Mouse (Mus musculus): ENCODE results near the gene AU018091.
A peak's percentile ranks its signal among the peaks of the same experiment; 100 is the strongest.
"Not testable (repeated sequence)": the region's sequence is repeated elsewhere in the genome, so short reads cannot be mapped to it uniquely, and the experiment has no call there.

Gene AU018091

DNA sequence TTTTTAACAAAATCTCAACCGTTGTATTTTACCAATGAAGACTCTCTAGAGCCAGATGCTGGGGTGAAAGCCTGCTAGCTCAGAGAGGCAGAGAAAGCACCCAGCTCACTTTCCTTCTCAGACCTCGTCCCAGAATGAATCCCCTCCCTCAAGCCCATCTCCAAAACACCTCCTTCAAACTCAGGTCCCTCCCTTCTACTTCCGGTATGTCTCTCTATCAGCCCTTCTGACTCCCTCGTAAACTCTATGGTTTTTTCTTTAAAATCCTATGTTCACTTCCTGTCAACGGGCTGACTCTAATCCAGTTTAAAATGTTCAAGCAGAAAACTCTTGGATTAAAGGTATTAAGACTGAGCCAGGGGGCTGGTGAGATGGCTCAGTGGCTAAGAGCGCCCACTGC, 4.6 kb downstream of the AU018091 start:
- peaks cover 47% of the 10 kb centered on the region for H3K36me3 ChIP-seq (ENCODE audit: insufficient read depth, low read length)
- H3K4me3 ChIP-seq (replicated peaks; ENCODE audit: low read length): peak overlapping the region; percentile 68
- peaks cover 55% of the 10 kb centered on the region for H3K4me1 ChIP-seq (replicated peaks; ENCODE audit: low read depth, low read length)
- TF ChIP-seq CTCF (conservative IDR thresholded peaks at IDR 0.05; ENCODE audit: low read length): no peak
- no peak for TF ChIP-seq POU5F1 (IDR thresholded peaks at IDR 0.05; ENCODE audit: borderline replicate concordance, low read length)
- no peak for TF ChIP-seq NANOG (IDR thresholded peaks at IDR 0.05; ENCODE audit: borderline replicate concordance, low read length)
- H3K27me3 ChIP-seq (ENCODE audit: insufficient read depth, low read length): no peaks in the 10 kb centered on the region
- no peaks in the 10 kb centered on the region for H3K9me3 ChIP-seq (ENCODE audit: low read length)

DNA sequence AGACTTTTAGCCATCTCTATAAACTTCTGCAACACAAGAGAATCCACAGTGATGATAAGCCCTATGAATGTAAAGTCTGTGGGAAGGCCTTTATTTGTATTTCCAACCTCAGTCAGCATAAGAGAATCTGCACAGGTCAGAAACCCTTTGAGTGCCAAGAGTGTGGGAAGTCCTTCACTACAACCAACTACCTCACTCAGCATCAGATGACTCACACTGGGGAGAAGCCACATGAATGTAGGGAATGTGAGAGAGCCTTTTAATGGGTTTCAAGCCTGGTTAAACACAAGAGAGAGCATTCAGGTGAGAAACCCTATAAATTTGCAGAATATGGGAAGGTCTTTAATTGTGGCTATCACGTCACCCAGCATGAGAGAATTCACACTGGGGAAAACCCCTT, 18.6 kb downstream of the AU018091 start:
- H3K27me3 ChIP-seq (ENCODE audit: insufficient read depth, low read length): no peaks in the 10 kb centered on the region
- H3K36me3 ChIP-seq (ENCODE audit: insufficient read depth, low read length): peaks cover 22% of the 10 kb centered on the region
- H3K9me3 ChIP-seq (ENCODE audit: low read length): no peaks in the 10 kb centered on the region
- H3K4me3 ChIP-seq (replicated peaks; ENCODE audit: low read length): no peak overlapping the region
- H3K4me1 ChIP-seq (replicated peaks; ENCODE audit: low read depth, low read length): no peaks in the 10 kb centered on the region
- TF ChIP-seq NANOG (IDR thresholded peaks at IDR 0.05; ENCODE audit: borderline replicate concordance, low read length): no peak
- no peak for TF ChIP-seq CTCF (conservative IDR thresholded peaks at IDR 0.05; ENCODE audit: low read length)
- no peak for TF ChIP-seq POU5F1 (IDR thresholded peaks at IDR 0.05; ENCODE audit: borderline replicate concordance, low read length)

DNA sequence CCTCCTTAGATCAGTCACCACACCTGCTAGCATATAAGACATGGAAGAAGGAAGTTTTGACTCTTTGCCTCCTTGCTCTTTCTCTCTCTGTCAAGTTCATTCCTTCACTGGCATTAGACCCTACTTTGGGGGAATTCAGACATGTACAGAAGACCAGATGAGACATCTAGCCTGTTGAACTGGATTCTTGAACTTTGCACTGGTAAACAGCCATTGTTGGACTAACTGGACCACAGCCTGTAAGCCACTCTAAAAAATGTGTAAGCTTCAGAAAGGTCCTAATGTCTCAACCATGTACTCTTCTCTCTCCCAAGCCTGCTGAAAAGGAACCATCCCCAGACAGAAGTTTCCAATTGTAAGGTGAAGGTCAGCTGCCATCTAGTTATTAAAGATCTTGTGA, 22.9 kb downstream of the AU018091 start:
- H3K27me3 ChIP-seq (ENCODE audit: insufficient read depth, low read length): 0 out of 2 replicates have a peak, but pooled peaks cover 4% of the 10 kb centered on the region

DNA sequence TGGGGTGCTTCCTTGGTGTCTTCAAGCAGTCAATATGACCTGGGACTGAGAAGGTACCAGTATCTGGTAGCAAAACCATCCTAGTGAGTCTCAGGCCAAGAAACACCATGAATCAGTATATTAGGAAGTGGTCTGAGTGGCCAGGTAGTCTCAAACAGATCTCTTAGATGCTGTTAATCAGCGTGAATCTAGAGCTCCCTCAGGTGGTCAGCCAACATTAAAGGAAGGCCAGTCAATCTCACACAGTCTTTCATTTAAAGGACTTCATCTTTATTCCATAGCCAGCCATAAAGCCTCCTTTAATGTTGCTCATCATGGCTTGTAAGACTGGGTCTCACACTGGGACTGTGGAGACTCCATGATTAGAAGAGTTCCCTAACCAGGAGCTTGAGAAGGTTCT, 25.7 kb downstream of the AU018091 start:
- H3K27me3 ChIP-seq (ENCODE audit: insufficient read depth, low read length): 0 out of 2 replicates have a peak, but pooled peaks cover 4% of the 10 kb centered on the region
- no peaks in the 10 kb centered on the region for H3K4me1 ChIP-seq (replicated peaks; ENCODE audit: low read depth, low read length)
- H3K9me3 ChIP-seq (ENCODE audit: low read length): no peaks in the 10 kb centered on the region
- TF ChIP-seq POU5F1 (IDR thresholded peaks at IDR 0.05; ENCODE audit: borderline replicate concordance, low read length) (no peak), NANOG (IDR thresholded peaks at IDR 0.05; ENCODE audit: borderline replicate concordance, low read length) (no peak), CTCF (conservative IDR thresholded peaks at IDR 0.05; ENCODE audit: low read length) (peak; percentile 34)
- H3K4me3 ChIP-seq (replicated peaks; ENCODE audit: low read length): no peak overlapping the region
- H3K36me3 ChIP-seq (ENCODE audit: insufficient read depth, low read length): no peaks in the 10 kb centered on the region

More for the DNA sequence above, 22.9 kb downstream of the AU018091 start:
- H3K9me3 ChIP-seq (ENCODE audit: low read length): no peaks in the 10 kb centered on the region
- H3K36me3 ChIP-seq (ENCODE audit: insufficient read depth, low read length): no peaks in the 10 kb centered on the region
- H3K4me1 ChIP-seq (replicated peaks; ENCODE audit: low read depth, low read length): no peaks in the 10 kb centered on the region
- no peak for TF ChIP-seq CTCF (conservative IDR thresholded peaks at IDR 0.05; ENCODE audit: low read length)
- no peak overlapping the region for H3K4me3 ChIP-seq (replicated peaks; ENCODE audit: low read length)

DNA sequence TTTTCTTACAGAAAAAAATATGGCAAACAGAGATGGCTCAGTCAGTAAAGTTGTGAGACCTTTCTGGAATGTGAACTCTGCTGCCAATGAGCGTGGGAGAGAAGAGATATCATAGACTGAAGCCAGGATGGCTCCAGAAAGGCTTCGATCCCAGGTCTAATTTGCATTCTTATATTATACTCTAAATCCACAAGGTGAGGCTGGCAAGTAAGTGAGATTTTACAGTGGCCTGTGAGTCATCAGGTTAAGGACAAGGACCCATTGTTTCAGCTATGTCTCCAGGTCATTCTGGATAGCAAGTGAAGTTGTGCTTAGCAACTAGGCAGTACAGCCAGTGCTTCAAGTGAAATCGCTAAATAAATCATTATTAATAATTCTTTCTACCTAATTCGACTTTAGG, 33.4 kb downstream of the AU018091 start:
- TF ChIP-seq NANOG (IDR thresholded peaks at IDR 0.05; ENCODE audit: borderline replicate concordance, low read length) (no peak), POU5F1 (IDR thresholded peaks at IDR 0.05; ENCODE audit: borderline replicate concordance, low read length) (no peak), CTCF (conservative IDR thresholded peaks at IDR 0.05; ENCODE audit: low read length) (no peak)
- H3K9me3 ChIP-seq (ENCODE audit: low read length): no peaks in the 10 kb centered on the region
- no peak overlapping the region for H3K4me3 ChIP-seq (replicated peaks; ENCODE audit: low read length)
- H3K36me3 ChIP-seq (ENCODE audit: insufficient read depth, low read length): no peaks in the 10 kb centered on the region
- no peaks in the 10 kb centered on the region; the same call in 1 of the 2 replicates for H3K4me1 ChIP-seq (replicated peaks; ENCODE audit: low read depth, low read length)
- H3K27me3 ChIP-seq (ENCODE audit: insufficient read depth, low read length): no peaks in the 10 kb centered on the region

DNA sequence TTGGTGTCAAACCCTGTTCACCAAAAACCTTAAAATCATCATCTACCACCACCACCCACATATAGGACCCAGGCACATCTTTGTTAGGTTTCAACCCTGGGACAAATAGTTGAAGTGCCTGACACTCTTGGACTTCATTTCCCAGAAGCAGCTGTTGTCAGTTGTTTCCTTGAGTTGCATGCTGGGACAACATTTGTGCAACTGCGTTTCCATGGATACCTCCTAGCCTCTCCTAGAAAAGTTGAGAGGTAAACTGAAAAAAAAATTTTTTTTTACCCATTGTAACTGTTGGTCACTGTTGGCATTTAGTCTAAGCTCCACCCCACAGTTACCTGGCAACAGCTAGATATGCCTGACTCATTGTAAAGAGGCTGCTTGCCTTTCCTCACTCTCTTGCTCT, 34.3 kb downstream of the AU018091 start:
- TF ChIP-seq POU5F1 (IDR thresholded peaks at IDR 0.05; ENCODE audit: borderline replicate concordance, low read length) (no peak), CTCF (conservative IDR thresholded peaks at IDR 0.05; ENCODE audit: low read length) (no peak), NANOG (IDR thresholded peaks at IDR 0.05; ENCODE audit: borderline replicate concordance, low read length) (no peak)

DNA sequence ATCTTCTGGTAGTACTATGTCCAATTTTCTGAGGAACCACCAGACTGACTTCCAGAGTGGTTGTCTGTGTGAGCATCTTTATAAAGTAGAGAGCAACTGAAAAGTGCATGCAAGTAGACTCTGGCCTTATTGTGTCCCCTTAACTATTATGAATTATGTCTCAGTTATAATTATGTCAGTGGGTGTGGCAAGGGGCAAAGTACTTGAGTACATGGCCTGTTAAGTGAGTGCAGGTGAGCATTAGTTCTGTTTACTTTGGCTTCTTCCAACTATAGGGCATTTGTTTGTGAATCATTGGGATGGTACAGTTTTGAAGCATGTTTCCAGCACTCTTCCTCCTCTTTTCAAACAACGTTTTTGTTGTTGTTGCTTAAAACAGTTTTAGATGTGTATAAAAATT, 38.7 kb downstream of the AU018091 start:
- no peaks in the 10 kb centered on the region; the same call in 1 of the 2 replicates for H3K4me1 ChIP-seq (replicated peaks; ENCODE audit: low read depth, low read length)
- no peak overlapping the region for H3K4me3 ChIP-seq (replicated peaks; ENCODE audit: low read length)
- no peaks in the 10 kb centered on the region for H3K9me3 ChIP-seq (ENCODE audit: low read length)
- TF ChIP-seq NANOG (IDR thresholded peaks at IDR 0.05; ENCODE audit: borderline replicate concordance, low read length): no peak
- no peak for TF ChIP-seq POU5F1 (IDR thresholded peaks at IDR 0.05; ENCODE audit: borderline replicate concordance, low read length)
- no peak for TF ChIP-seq CTCF (conservative IDR thresholded peaks at IDR 0.05; ENCODE audit: low read length)
- no peaks in the 10 kb centered on the region for H3K27me3 ChIP-seq (ENCODE audit: insufficient read depth, low read length)
- no peaks in the 10 kb centered on the region for H3K36me3 ChIP-seq (ENCODE audit: insufficient read depth, low read length)

More for the DNA sequence above, 34.3 kb downstream of the AU018091 start:
- H3K4me1 ChIP-seq (replicated peaks; ENCODE audit: low read depth, low read length): no peaks in the 10 kb centered on the region; the same call in 1 of the 2 replicates
- no peaks in the 10 kb centered on the region for H3K36me3 ChIP-seq (ENCODE audit: insufficient read depth, low read length)
- no peaks in the 10 kb centered on the region for H3K9me3 ChIP-seq (ENCODE audit: low read length)
- H3K27me3 ChIP-seq (ENCODE audit: insufficient read depth, low read length): no peaks in the 10 kb centered on the region
- H3K4me3 ChIP-seq (replicated peaks; ENCODE audit: low read length): no peak overlapping the region

DNA sequence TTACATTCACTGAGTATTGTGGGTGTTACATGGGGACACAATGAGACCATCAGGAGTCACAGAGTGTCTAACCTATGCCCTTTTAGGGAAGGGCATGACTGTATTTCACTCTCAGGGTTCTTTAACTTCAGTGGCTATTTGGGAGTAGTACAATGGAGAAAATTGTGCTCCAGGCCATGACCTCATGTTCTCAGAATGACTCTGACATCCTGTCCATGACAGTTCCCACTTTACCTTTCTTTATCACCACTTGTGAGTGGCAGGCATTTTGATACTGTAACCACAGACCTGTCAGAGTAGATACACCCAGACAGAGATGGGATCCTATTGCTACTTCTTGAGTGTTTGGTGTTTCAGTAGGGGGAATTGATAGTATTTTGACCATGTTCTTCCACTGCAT, 40.4 kb downstream of the AU018091 start:
- not testable (repeated sequence) for H3K4me3 ChIP-seq (replicated peaks; ENCODE audit: low read length); H3K27me3 ChIP-seq (ENCODE audit: insufficient read depth, low read length); H3K4me1 ChIP-seq (replicated peaks; ENCODE audit: low read depth, low read length); H3K9me3 ChIP-seq (ENCODE audit: low read length); H3K36me3 ChIP-seq (ENCODE audit: insufficient read depth, low read length)

DNA sequence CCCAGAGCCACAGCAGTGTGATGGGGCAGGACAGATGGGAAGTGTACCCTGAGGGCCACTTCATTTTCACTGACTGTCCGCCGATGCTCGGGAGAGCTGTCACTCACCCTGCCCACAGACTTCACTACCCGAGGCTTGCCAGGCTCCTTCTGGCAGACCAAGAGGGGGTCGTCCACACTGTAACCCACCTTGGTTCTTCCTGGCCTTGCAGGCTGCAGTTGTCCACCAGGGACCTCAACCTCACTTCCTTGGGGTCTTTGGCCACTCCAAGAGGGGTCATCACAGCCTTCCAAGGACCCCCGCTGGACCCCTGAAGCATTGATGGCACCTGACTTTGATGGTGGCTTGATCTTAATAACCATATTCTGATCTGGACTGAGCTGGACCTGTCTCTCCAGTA, 57.8 kb downstream of the AU018091 start:
- not testable (repeated sequence) for H3K4me1 ChIP-seq (replicated peaks; ENCODE audit: low read depth, low read length); H3K36me3 ChIP-seq (ENCODE audit: insufficient read depth, low read length); H3K27me3 ChIP-seq (ENCODE audit: insufficient read depth, low read length); H3K9me3 ChIP-seq (ENCODE audit: low read length); H3K4me3 ChIP-seq (replicated peaks; ENCODE audit: low read length)
